Mouse (Mus musculus) megakaryocyte, embryonic 14.5 days (primary cell): ENCODE results near the gene Isg20l2. TPM values are rescaled to one million over a fixed set of nuclear protein-coding genes. Genes with fewer than 3 reads are reported as not detected.

ENCODE experiments used
- H3K27me3 ChIP-seq: replicated peaks from 2 replicates; pipeline ENCODE3; 2012; ENCODE audit warnings: inconsistent platforms
- H3K36me3 ChIP-seq: replicated peaks from 2 replicates; pipeline ENCODE3; 2012; ENCODE audit warnings: low read length, inconsistent platforms, mixed read lengths
- H3K4me1 ChIP-seq: 2 replicates; pipeline ENCODE4 v1.6.1; 2012; ENCODE audit warnings: inconsistent platforms
- H3K4me3 ChIP-seq: replicated peaks from 2 replicates; pipeline ENCODE3; 2012; ENCODE audit warnings: moderate library complexity, mild to moderate bottlenecking, inconsistent platforms
- H3K9me3 ChIP-seq: 2 replicates; pipeline ENCODE4 v1.6.1; 2012; ENCODE audit warnings: inconsistent platforms
- FLI1 ChIP-seq: IDR thresholded peaks from 2 replicates; pipeline ENCODE4 v1.6.1; 2012; ENCODE audit warnings: low read length, inconsistent platforms, mixed read lengths
- GATA1 ChIP-seq: IDR thresholded peaks from 3 replicates; pipeline ENCODE4 v1.6.1; 2012; ENCODE audit warnings: mixed read lengths, low read length, inconsistent platforms, borderline replicate concordance
- polyA plus RNA-seq: library from polyadenylated mRNA; stranded (reverse); fragments of >175 nt; gene quantifications from 2 replicates; pipeline ENCODE4 v1.2.3, GENCODE M21; 2012; ENCODE audit warnings: low replicate concordance; ENCODE audit not compliant: insufficient read depth

The Isg20l2 gene
- polyA plus RNA-seq, 1 experiment: 3.6 TPM

DNA sequence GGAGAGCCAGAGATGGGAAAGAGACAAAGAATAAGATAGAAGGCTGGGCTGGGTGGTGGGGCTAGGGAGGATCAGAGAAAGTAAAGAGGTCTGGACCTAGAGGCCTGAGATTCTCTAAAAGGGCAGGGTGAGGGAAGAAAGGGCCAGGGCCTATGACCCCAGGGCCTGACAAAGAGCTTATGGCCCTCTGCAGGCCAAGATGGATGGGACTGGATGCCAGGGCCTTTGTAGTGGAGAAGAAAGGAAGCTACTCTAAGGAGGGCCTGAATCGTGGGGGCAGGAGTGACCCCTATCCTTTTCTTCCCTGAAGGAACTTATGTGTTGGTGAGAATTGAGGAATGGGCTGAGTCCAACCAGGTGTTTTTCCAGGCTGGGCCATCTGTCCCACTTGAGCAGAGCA lies 27.9 kb downstream of the Isg20l2 start:
- H3K4me3 ChIP-seq: no peak overlapping the region
- no peaks in the 10 kb centered on the region for H3K36me3 ChIP-seq
- H3K9me3 ChIP-seq: no peaks in the 10 kb centered on the region
- peaks cover 36% of the 10 kb centered on the region for H3K4me1 ChIP-seq
- TF ChIP-seq FLI1 (no peak), GATA1 (no peak)
- H3K27me3 ChIP-seq: peaks cover 80% of the 10 kb centered on the region

DNA sequence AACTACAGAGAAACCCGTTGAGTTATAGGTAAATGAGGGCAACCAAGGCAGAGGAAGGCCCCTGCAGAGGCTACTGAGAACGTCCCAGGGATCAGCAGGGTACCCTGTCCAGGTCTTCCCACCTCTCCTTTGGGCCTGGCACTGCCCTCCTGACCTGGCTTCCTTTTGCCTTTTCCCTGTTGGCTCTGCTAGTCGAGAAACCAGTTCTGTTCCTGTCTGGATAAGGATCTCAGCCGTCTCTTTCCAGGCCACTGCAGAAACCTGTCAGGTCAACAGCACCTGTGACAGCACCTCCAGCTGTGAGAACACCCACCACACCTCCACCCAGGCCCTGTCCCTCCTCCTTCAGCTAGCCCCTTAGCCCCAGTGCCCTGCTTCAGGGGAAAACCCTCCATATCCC lies 28.4 kb downstream of the Isg20l2 start:
- peaks cover 40% of the 10 kb centered on the region for H3K4me1 ChIP-seq
- TF ChIP-seq FLI1: no peak
- TF ChIP-seq GATA1: no peak
- no peaks in the 10 kb centered on the region for H3K36me3 ChIP-seq
- H3K9me3 ChIP-seq: no peaks in the 10 kb centered on the region
- H3K27me3 ChIP-seq: peaks cover 80% of the 10 kb centered on the region
- H3K4me3 ChIP-seq: no peak overlapping the region

DNA sequence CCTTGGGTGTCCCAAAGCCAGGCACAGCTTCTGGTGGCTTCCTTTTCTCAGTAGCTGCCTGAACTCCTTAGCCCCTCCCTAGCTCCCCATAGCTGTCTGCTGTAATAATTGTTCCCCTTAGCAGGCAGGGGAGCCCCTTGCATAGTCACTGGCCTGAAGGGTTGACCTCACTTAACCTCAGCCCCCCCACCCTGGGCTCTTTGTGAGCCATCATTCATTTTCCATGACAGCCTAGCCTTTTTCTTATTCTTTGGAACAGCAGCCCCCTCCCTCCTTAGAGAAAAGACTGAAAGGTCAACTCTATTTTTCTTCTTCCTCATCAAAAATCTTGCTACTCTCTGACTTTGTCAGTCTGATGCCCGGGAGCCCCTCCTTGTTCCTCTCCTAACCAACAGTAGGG lies 28.9 kb downstream of the Isg20l2 start:
- peaks cover 77% of the 10 kb centered on the region for H3K27me3 ChIP-seq
- peaks cover 40% of the 10 kb centered on the region for H3K4me1 ChIP-seq
- TF ChIP-seq FLI1: no peak
- no peak for TF ChIP-seq GATA1
- no peaks in the 10 kb centered on the region for H3K36me3 ChIP-seq
- no peaks in the 10 kb centered on the region for H3K9me3 ChIP-seq
- no peak overlapping the region for H3K4me3 ChIP-seq

DNA sequence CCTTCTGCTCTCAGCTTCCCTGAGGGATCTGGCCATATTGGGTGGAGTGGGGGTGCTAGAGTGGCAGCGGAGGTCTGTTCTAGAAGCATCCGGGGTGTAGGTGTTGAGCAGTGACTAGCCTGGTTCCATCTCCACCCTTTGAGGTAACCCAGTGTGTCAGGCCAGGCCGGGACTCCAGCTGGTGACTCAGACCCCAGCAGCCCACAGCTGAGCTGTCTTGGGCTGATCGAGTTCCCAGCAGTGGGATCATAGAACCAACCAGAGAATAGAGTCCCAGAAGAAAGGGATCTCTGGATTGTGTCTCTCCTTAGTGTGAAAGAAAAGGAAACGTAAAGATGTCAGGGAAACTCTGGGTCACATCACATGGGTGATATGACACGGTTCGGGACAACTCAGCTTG lies 29.3 kb downstream of the Isg20l2 start:
- Histone ChIP-seq H3K9me3 (no peaks in the 10 kb centered on the region), H3K4me1 (peaks cover 40% of the 10 kb centered on the region), H3K4me3 (no peak overlapping the region), H3K27me3 (peaks cover 77% of the 10 kb centered on the region), H3K36me3 (no peaks in the 10 kb centered on the region)
- TF ChIP-seq GATA1 (no peak), FLI1 (no peak)

DNA sequence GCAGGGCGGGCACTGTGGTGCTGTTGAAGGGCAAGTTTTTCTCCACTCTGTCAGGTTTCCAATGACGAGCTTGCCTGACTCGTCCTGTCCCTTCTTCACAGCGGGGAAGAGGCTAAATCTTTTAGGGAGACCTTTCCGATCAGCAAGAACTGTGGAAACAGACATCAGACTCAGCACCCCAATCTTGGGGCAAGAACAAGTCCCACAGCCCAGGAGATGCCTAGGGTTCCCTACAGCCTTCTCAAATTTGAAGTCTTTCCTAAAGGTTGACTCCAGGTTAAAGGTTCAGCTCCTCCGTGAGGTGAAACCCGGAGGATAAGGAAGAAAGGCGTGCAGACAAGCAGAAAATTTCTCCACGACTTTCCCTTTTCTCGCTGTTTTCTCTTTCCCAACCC lies 30.1 kb downstream of the Isg20l2 start:
- Histone ChIP-seq H3K27me3 (peaks cover 73% of the 10 kb centered on the region), H3K36me3 (no peaks in the 10 kb centered on the region), H3K9me3 (0 out of 2 replicates have a peak, but pooled peaks cover under 1% of the 10 kb centered on the region), H3K4me1 (peaks cover 40% of the 10 kb centered on the region), H3K4me3 (peak overlapping the region; percentile 91)
- TF ChIP-seq GATA1: no peak
- no peak for TF ChIP-seq FLI1

DNA sequence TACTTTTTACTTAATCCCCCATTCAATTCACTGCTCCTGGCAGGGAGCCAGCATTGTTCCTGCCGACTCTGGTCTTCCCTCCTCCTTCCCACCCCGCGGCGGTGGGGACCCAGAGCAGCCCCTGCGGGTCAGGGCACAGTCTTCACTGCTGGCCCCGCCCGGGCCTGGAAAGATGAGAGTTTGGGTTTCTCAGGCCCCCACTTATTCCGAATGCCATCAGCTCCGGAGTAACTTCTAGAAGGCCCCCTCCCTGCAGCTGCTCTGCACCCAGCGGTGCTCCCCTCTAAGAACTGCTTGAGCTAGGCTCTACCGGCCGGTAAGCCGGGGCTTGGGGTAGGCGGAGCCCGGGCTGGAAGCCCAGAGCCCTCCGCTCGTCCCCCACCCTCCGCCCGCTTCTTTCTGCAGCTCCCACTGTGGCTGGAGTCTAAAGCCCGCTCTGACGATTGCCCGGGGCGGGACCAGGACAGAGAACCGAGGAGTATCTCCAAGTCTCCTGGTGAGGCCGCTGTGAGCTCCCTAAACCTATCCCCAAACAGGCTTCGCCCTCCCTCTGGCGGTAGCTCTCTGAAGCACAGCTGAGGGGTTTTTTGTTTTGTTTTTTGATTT lies 30.6 kb downstream of the Isg20l2 start:
- peak overlapping the region; percentile 91 for H3K4me3 ChIP-seq
- peaks cover 40% of the 10 kb centered on the region for H3K4me1 ChIP-seq
- H3K36me3 ChIP-seq: no peaks in the 10 kb centered on the region
- peaks cover 72% of the 10 kb centered on the region for H3K27me3 ChIP-seq
- TF ChIP-seq FLI1: no peak
- no peak for TF ChIP-seq GATA1
- peaks cover 5% of the 10 kb centered on the region; the same call in 1 of the 2 replicates for H3K9me3 ChIP-seq

DNA sequence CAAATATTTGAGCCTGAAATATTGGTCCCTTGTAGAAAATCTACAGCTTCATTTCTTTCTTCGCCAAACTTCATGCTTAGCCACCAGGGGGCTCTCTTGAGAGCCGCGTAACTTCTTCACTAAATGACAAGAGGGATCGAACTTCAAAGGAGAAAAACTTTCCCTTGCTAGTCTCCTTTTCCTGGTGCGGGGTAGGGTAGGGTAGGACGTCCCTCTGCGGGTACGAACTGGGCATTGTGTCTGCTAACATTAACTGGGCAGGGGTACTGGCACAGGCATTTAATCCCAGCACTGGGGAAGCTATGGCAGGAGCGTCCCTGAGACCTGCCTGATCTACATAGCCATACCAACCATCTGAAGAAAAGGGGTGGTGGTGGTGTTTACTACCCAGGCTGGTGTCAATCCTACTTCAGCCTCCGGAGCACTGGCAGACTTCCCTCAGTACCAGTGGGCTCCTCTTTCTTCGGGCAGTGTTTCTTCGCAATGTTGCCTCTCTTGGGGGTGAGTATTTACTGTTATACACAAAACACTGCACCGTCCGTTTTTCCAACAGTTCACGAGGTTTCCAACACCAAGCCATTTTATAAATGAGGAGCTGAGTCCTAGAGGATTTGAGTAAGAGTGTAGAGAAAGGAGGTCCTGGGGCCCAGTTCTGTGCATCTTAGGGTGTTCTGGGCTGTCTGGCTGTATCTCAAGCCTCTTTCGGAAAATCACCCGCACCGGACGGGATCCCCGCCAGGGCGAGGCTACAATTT lies 40.2 kb downstream of the Isg20l2 start:
- Histone ChIP-seq H3K4me3 (peak overlapping the region; percentile 89), H3K36me3 (no peaks in the 10 kb centered on the region), H3K4me1 (peaks cover 17% of the 10 kb centered on the region), H3K9me3 (peaks cover 10% of the 10 kb centered on the region), H3K27me3 (peaks cover 73% of the 10 kb centered on the region)
- TF ChIP-seq FLI1 (no peak), GATA1 (no peak)

DNA sequence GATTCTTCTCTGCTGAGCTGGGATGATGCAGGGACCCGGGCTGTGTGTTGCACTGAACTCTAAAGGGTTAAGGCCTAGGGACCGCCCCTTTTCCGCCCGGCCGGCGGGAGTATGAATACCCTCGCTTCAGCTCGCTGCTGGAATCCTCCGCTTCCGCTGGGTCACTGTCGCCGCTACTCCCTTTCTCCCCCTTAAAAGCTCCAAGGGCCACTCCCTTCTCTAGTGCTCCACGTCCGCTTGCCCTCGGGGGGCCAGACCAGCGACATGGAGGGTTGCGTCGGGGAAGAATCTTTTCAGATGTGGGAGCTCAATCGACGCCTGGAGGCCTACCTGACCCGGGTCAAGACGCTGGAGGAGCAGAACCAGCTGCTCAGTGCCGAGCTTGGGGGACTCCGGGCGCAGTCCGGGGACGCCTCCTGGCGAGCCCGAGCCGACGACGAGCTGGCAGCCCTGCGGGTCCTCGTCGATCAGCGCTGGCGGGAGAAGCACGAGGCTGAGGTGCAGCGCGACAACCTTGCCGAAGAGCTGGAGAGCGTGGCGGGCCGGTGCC lies 40.9 kb downstream of the Isg20l2 start, which contains the start of gene Nes:
Nes (plus strand) TSS at position 140 of the 550 bp plus-strand sequence.
- H3K9me3 ChIP-seq: peaks cover 7% of the 10 kb centered on the region
- peaks cover 76% of the 10 kb centered on the region for H3K27me3 ChIP-seq
- H3K36me3 ChIP-seq: no peaks in the 10 kb centered on the region
- peak within 1 kb of the TSS; percentile 89 for H3K4me3 ChIP-seq
- TF ChIP-seq GATA1 (no peak), FLI1 (no peak)
- H3K4me1 ChIP-seq: peaks cover 17% of the 10 kb centered on the region

DNA sequence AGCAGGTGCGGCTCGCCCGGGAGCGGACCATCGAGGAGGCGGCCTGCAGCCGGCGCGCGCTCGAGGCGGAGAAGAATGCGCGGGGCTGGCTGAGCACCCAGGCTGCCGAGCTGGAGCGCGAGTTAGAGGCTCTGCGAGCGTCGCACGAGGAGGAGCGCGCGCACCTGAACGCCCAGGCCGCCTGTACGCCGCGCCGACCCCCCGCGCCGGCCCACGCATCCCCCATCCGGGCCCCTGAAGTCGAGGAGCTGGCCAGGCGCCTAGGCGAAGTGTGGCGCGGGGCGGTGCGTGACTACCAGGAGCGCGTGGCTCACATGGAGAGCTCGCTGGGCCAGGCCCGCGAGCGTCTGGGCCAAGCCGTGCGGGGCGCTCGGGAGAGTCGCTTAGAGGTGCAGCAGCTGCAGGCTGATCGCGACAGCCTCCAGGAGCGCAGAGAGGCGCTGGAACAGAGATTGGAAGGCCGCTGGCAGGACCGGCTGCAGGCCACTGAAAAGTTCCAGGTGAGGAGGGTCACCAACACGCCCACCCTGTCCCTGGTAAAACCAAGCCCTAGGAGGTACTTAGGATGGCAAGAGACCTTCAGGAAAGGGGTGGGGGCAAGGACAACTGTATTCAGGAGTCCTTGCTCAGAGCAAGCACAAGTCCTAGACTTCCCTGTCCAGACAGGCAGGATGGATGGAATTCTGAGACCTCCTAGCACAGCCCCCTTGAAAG lies 41.5 kb downstream of the Isg20l2 start:
- H3K4me3 ChIP-seq: peak overlapping the region; percentile 89

DNA sequence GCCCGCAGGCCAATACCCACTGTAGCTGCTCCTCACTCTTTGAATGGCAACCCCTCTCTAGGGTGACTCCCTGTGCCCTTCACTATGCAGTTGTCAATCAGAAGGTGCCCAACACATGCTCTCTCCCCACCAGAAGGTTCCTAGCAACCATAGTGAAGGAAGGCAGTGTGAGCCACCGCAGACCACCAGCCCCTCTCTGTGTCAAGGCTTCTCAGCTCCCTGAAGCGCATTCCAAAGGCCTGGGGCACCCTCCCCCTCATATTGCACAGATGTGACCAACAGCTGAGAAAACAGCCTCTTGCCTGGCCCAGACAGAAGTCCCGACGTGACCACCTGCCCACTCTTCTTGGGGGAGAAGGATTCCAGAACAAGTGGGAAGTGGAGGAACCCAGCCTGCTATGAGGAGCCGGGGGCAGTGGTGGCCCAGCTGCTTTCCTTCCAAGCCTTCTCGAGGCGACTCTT lies 42.1 kb downstream of the Isg20l2 start:
- Histone ChIP-seq H3K4me3 (no peak overlapping the region), H3K4me1 (peaks cover 17% of the 10 kb centered on the region), H3K27me3 (peaks cover 81% of the 10 kb centered on the region), H3K9me3 (peaks cover 6% of the 10 kb centered on the region), H3K36me3 (no peaks in the 10 kb centered on the region)
- TF ChIP-seq GATA1 (no peak), FLI1 (no peak)

More for the DNA sequence above, 41.5 kb downstream of the Isg20l2 start:
- no peak for TF ChIP-seq GATA1
- no peak for TF ChIP-seq FLI1
- peaks cover 7% of the 10 kb centered on the region for H3K9me3 ChIP-seq
- peaks cover 17% of the 10 kb centered on the region for H3K4me1 ChIP-seq
- peaks cover 76% of the 10 kb centered on the region for H3K27me3 ChIP-seq
- no peaks in the 10 kb centered on the region for H3K36me3 ChIP-seq
